Mouse (Mus musculus): ENCODE measurements around the gene Stat5b.

DNA sequence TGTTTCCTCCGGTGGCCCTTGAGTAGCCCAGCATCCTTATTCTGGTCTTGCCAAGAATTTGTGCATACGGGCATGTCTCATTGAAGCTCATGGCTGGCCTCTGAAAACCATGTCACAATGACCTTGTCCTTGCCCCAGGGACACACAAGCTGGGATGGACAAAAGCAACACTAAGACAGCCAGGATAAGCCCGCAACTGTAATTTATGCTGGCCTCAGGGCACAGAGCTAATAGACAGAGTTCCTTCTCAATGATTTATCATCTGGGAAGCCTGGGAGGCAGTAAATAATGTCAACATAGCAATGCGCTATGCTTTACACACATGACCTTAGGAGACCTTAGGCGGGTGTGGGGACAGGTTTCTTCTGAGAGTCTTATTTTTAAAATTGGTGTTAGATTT lies 51.1 kb downstream of the Stat5b start:
- TF ChIP-seq CTCF (IDR thresholded peaks at IDR 0.05) (no peak), EP300 (IDR thresholded peaks at IDR 0.05) (no peak)
